Mouse (Mus musculus): ENCODE results near the gene Gtse1. TPM values are rescaled to one million over a fixed set of nuclear protein-coding genes. Genes with fewer than 3 reads are reported as not detected.

Gene Gtse1
- polyA plus RNA-seq, 1 experiment: 39.6 TPM

DNA sequence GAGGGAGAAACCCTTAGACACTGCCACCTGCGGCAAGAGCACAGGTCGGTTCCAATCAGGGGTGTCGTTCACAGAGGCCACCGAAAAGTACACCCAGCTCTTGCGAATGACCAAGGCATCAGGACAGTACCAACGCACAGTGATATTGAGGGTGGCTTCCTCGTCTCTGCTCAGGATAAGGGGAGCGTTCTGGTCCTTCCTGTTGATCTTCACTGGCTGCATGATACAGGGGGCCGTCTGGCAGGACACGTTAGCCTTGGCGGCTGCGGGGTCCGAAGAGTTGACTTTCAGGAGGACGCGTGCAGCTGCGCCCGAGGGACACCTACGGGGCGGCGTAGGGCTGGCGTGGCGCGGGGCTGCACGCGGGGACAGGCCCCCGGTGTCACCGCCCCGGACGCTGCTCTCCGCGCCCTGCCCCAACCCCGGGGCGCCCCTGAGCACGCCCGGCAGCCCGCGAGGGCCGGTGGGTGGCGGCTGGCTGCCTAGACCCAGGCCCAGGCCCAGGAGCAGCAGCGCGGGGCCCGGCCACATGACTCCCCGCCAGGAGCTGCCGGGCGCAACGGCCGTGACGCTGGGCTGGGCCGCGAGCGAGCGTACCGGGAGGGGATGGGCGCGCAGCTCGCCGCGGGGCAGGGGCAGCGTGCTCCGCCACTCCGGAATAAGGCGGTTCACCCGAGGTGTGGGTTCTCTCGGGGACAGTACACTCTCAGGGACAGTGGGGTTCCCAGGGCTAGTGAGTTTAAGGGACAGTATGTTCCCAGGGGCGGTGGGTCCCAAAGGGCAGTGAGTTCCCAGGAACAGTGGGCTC is 38.1 kb upstream of the Gtse1 start, which contains the start of gene Pkdrej:
Gene Pkdrej (minus strand): TSS at position 532 of the 808 bp plus-strand sequence.
- Histone ChIP-seq H3K36me3 (ENCODE audit: control insufficient read depth, insufficient read depth, low read length) (no peaks in the 10 kb centered on the region), H3K4me3 (ENCODE audit: control insufficient read depth, insufficient read depth, low read length) (peak within 1 kb of the TSS; percentile 17), H3K27me3 (ENCODE audit: control insufficient read depth, insufficient read depth, low read length) (peaks cover 3% of the 10 kb centered on the region; the same call in 1 of the 2 replicates), H3K4me1 (replicated peaks; ENCODE audit: control insufficient read depth, insufficient read depth, low read length) (peaks cover 8% of the 10 kb centered on the region; the same call in 1 of the 2 replicates), H3K27ac (ENCODE audit: control insufficient read depth, insufficient read depth, low read length) (no peak within 1 kb of the TSS)
- no peak for TF ChIP-seq POLR2A (IDR thresholded peaks at IDR 0.05; ENCODE audit: control insufficient read depth, extremely low read depth, insufficient read depth, low read length, poor library complexity)
- no peak for TF ChIP-seq CTCF (IDR thresholded peaks at IDR 0.05; ENCODE audit: borderline replicate concordance, control insufficient read depth, extremely low read depth, insufficient read depth, low read length, poor library complexity)
- WGBS: 2% methylated on average over 62 of the region's 65 CpGs
- DNase-seq: no peak

DNA sequence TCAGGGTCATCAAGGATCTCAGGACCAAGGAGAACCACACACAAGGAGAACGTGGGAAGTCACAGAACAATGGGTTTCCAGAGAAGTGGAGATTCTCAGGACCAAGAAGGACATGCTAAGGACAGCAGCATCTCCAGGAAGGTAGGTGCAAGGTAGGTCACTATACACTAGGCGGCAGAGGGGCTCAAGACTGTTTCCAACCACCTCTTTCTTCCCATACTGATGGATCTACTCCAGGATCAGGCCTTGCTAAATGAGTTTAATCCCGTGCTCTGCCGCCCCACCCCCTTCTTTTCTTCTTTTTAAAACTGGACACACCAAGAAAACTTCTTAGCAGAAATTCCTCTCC is 37.6 kb upstream of the Gtse1 start:
- Histone ChIP-seq H3K27ac (ENCODE audit: control insufficient read depth, insufficient read depth, low read length) (no peak overlapping the region), H3K27me3 (ENCODE audit: control insufficient read depth, insufficient read depth, low read length) (peaks cover 3% of the 10 kb centered on the region; the same call in 1 of the 2 replicates), H3K36me3 (ENCODE audit: control insufficient read depth, insufficient read depth, low read length) (no peaks in the 10 kb centered on the region), H3K4me3 (ENCODE audit: control insufficient read depth, insufficient read depth, low read length) (no peak overlapping the region), H3K4me1 (replicated peaks; ENCODE audit: control insufficient read depth, insufficient read depth, low read length) (peaks cover 9% of the 10 kb centered on the region)
- no peak for TF ChIP-seq POLR2A (IDR thresholded peaks at IDR 0.05; ENCODE audit: control insufficient read depth, extremely low read depth, insufficient read depth, low read length, poor library complexity)
- TF ChIP-seq CTCF (IDR thresholded peaks at IDR 0.05; ENCODE audit: borderline replicate concordance, control insufficient read depth, extremely low read depth, insufficient read depth, low read length, poor library complexity): no peak
- 42% methylated on average over 4 of the region's 4 CpGs for WGBS
- DNase-seq: no peak

- 0 out of 2 replicates have a peak, but pooled peaks cover 2% of the 10 kb centered on the region for H3K27me3 ChIP-seq (ENCODE audit: control insufficient read depth, insufficient read depth, low read length)
- no peak for DNase-seq
- no peaks in the 10 kb centered on the region for H3K36me3 ChIP-seq (ENCODE audit: control insufficient read depth, insufficient read depth, low read length)
- peaks cover 31% of the 10 kb centered on the region for H3K4me1 ChIP-seq (replicated peaks; ENCODE audit: control insufficient read depth, insufficient read depth, low read length)
- WGBS: 72% methylated on average over 5 of the region's 5 CpGs
- H3K4me3 ChIP-seq (ENCODE audit: control insufficient read depth, insufficient read depth, low read length): no peak overlapping the region
- TF ChIP-seq CTCF (IDR thresholded peaks at IDR 0.05; ENCODE audit: borderline replicate concordance, control insufficient read depth, extremely low read depth, insufficient read depth, low read length, poor library complexity): no peak
- no peak for TF ChIP-seq POLR2A (IDR thresholded peaks at IDR 0.05; ENCODE audit: control insufficient read depth, extremely low read depth, insufficient read depth, low read length, poor library complexity)
- H3K27ac ChIP-seq (ENCODE audit: control insufficient read depth, insufficient read depth, low read length): no peak overlapping the region
These were observed 32.9 kb upstream of the Gtse1 start for GRCm38 (mm10) chr15:85826676-85827075.

DNA sequence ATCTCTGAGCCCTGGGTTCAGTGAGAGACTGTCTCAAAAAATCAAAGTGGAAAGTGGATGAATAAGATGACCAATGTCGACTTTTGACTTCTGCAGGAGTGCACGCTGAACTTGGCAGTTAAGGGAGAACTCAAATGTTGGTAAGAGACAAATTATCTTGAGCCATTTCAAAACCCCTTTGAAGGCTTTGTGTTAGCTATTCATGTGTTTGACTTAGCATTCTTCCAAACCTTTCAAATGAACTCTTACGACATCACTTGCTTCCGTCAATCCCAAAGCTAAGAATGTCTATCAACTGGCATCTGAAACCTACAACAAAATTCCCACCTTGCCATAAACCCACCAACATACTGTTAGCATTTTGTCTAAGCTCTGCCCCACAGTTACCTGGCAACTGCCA is 31.5 kb upstream of the Gtse1 start:
- no peak for TF ChIP-seq POLR2A (IDR thresholded peaks at IDR 0.05; ENCODE audit: control insufficient read depth, extremely low read depth, insufficient read depth, low read length, poor library complexity)
- Histone ChIP-seq H3K36me3 (ENCODE audit: control insufficient read depth, insufficient read depth, low read length) (no peaks in the 10 kb centered on the region), H3K4me1 (replicated peaks; ENCODE audit: control insufficient read depth, insufficient read depth, low read length) (peaks cover 42% of the 10 kb centered on the region), H3K27ac (ENCODE audit: control insufficient read depth, insufficient read depth, low read length) (no peak overlapping the region), H3K4me3 (ENCODE audit: control insufficient read depth, insufficient read depth, low read length) (no peak overlapping the region), H3K27me3 (ENCODE audit: control insufficient read depth, insufficient read depth, low read length) (no peaks in the 10 kb centered on the region)
- WGBS: 89% methylated on average over 4 of the region's 4 CpGs
- DNase-seq: no peak

DNA sequence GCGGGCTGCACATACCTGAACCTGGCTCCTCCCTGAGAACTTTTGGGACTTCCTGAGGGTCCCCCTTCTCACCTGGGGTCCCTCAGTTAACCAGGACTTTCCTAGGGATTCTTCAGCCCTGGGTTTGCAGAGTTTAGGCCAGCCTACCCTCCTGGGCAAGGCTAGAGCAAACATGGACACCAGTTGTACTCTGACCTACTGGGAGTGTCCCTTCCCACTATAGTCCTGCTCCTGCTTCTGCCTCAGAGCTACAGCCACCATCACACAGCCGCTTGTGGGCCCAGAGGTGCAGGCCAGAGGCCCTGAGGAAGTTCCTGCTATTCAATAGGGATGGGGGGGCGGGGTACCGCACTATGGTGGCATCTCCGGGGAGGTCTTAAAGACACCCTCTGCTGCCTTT is 30.1 kb upstream of the Gtse1 start:
- Histone ChIP-seq H3K36me3 (ENCODE audit: control insufficient read depth, insufficient read depth, low read length) (no peaks in the 10 kb centered on the region), H3K27ac (ENCODE audit: control insufficient read depth, insufficient read depth, low read length) (peak overlapping the region; percentile 0; the same call in 1 of the 2 replicates), H3K4me3 (ENCODE audit: control insufficient read depth, insufficient read depth, low read length) (no peak overlapping the region), H3K4me1 (replicated peaks; ENCODE audit: control insufficient read depth, insufficient read depth, low read length) (peaks cover 43% of the 10 kb centered on the region), H3K27me3 (ENCODE audit: control insufficient read depth, insufficient read depth, low read length) (no peaks in the 10 kb centered on the region)
- no peak for TF ChIP-seq CTCF (IDR thresholded peaks at IDR 0.05; ENCODE audit: borderline replicate concordance, control insufficient read depth, extremely low read depth, insufficient read depth, low read length, poor library complexity)
- no peak for TF ChIP-seq POLR2A (IDR thresholded peaks at IDR 0.05; ENCODE audit: control insufficient read depth, extremely low read depth, insufficient read depth, low read length, poor library complexity)
- WGBS: 72% methylated on average over 5 of the region's 5 CpGs
- DNase-seq: no peak

DNA sequence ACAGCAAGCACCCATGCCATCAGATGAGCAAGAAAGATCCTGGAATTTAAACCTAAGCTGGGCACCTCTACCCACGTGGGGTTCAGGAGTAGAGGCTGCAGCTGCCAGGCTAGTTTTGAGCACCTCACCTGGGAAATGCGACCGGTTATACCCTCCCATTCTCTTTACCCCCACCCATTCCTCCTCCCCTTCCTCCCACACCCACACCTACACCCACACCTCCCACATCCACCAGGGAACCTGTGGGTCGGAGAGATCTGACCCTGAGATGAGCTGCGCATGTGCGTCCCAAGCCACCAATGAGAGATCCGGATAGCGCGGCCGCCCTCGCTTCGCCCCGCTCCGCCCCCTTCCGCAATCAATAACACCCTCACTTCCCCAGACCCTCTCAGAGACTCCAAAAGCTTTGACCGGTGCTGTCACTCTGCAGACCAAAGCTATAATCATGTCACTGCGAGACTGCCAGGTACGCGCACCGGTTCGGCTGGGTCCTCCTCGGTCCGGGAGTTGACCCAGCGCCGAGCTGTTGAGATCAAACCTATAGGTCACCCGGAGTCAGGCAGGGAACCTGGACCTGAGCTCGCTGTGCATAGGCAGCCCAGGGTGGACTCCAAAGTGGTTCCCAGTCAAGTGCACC is 27.5 kb upstream of the Gtse1 start, which contains the start of gene Ttc38:
Gene Ttc38 (plus strand): TSS at position 353 of the 637 bp plus-strand sequence.
- 3% methylated on average over 27 of the region's 27 CpGs for WGBS
- Histone ChIP-seq H3K27ac (ENCODE audit: control insufficient read depth, insufficient read depth, low read length) (peak within 1 kb of the TSS; percentile 25; the same call in 1 of the 2 replicates), H3K4me3 (ENCODE audit: control insufficient read depth, insufficient read depth, low read length) (peak within 1 kb of the TSS; percentile 84), H3K4me1 (replicated peaks; ENCODE audit: control insufficient read depth, insufficient read depth, low read length) (peaks cover 41% of the 10 kb centered on the region), H3K27me3 (ENCODE audit: control insufficient read depth, insufficient read depth, low read length) (no peaks in the 10 kb centered on the region), H3K36me3 (ENCODE audit: control insufficient read depth, insufficient read depth, low read length) (no peaks in the 10 kb centered on the region)
- DNase-seq: peak; percentile 82
- TF ChIP-seq CTCF (IDR thresholded peaks at IDR 0.05; ENCODE audit: borderline replicate concordance, control insufficient read depth, extremely low read depth, insufficient read depth, low read length, poor library complexity) (peak; percentile 59; the same call in 1 of the 2 replicates), POLR2A (IDR thresholded peaks at IDR 0.05; ENCODE audit: control insufficient read depth, extremely low read depth, insufficient read depth, low read length, poor library complexity) (0 out of 2 replicates have a peak, but pooled peaks have one; percentile 47)
